Mouse (Mus musculus) embryonic fibroblast, embryonic 13.5 days (primary cell): ENCODE measurements around the gene Ssh1.

Experiments
- CTCF ChIP-seq: IDR thresholded peaks from 2 replicates; pipeline ENCODE4 v1.5.1; 2011; ENCODE audit warnings: mild to moderate bottlenecking, control low read depth, low read length, moderate library complexity, borderline replicate concordance; ENCODE audit not compliant: insufficient read depth
- POLR2A ChIP-seq: IDR thresholded peaks from 2 replicates; pipeline ENCODE4 v1.6.1; 2011; ENCODE audit warnings: low read depth, mild to moderate bottlenecking, control low read depth, low read length, moderate library complexity

- TF ChIP-seq POLR2A (no peak), CTCF (no peak)
These were observed 46.8 kb upstream of the Ssh1 start for GRCm38 (mm10) chr5:114040508-114040907.
